Mouse (Mus musculus): ENCODE results near the gene Dop1b.

- TF ChIP-seq CHD2 (IDR thresholded peaks at IDR 0.05; ENCODE audit: low read depth, low read length) (no peak), ZNF384 (IDR thresholded peaks at IDR 0.05; ENCODE audit: low read depth, low read length) (no peak), HCFC1 (IDR thresholded peaks at IDR 0.05; ENCODE audit: borderline replicate concordance, insufficient read depth, low read length) (no peak), ZC3H11A (IDR thresholded peaks at IDR 0.05; ENCODE audit: borderline replicate concordance, low read depth, low read length) (no peak), MAFK (IDR thresholded peaks at IDR 0.05; ENCODE audit: insufficient read depth, low read depth, low read length) (no peak)
These were observed 121.8 kb downstream of the Dop1b start for GRCm38 (mm10) chr16:93833551-93833950.

All from ES-E14 (cell line).